Mouse (Mus musculus): Measurements from ENCODE around the gene Orc3.
A peak's percentile ranks its signal among the peaks of the same experiment; 100 is the strongest.

Orc3 gene

GRCm38 (mm10) chr4:34614630-34615094 is at the start of gene Orc3, which contains the start of gene Rars2:
Gene Orc3 (minus strand): TSS chr4:34614944.
Gene Rars2 (plus strand): TSS chr4:34614957.
- DNase-seq (ENCODE audit: low spot score) = peak; percentile 89

GRCm38 (mm10) chr4:34661927-34662326 is 47.2 kb upstream of the Orc3 start:
- no peak for DNase-seq (ENCODE audit: low spot score)

DNA sequence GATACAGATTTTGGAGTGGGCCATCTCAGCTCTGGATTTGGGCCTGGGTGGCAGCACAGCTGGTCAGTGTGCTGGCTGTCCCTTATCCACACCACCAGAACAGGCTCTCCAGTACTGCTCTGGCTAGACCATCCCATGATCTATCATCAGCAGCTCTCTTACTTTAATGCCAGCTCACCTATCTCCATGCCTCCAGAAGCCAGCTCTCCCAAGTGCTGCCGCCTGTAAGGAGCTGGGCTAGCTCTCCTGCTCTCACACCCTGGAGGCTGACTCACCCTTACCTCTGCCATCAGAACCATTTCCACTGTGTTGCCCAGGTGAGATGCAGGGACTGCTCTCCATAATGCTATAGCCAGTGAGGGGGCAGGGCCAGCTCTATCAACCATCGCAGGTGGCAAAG is 46.8 kb upstream of the Orc3 start:
- DNase-seq (ENCODE audit: low spot score) = no peak

GRCm38 (mm10) chr4:34659012-34659411 is 44.3 kb upstream of the Orc3 start:
- no peak for DNase-seq (ENCODE audit: low spot score)

DNA sequence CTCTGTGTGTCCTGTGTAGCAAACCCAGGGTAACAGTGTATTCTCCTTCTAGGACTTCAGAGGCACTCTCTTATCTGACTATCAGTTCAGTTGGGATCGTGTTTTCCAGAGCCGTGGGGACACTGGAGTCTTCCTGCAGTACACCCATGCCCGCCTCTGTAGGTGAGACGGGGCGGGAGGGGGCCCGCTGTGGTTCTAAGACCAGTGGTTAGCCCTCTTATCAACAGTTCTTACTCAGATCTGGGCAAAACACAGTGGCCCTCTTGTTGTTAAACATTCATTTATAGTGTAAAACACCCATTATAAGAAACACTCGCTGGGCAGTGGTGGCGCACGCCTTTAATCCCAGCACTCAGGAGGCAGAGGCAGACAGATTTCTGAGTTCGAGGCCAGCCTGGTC is 41.4 kb upstream of the Orc3 start:
- no peak for DNase-seq (ENCODE audit: low spot score)

DNA sequence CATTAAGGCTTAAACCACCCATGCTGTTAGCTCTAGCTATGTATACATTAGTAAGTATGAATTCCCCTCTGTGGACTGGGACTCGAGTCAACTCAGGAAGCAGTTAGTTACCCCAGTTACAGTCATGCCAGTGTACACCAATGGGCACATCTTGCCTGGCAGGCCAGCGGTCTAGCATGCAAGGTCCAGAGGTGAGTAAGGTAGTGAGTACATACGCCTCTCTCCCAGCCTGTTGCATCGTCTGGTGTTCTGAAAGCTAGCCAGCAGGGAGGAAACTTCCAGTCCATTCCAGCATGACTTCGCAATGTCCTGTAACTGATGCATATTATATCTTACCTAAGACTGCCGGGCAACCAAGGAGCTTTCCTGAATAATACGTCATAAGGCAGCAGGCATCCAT is 38.4 kb upstream of the Orc3 start:
- DNase-seq (ENCODE audit: low spot score) = no peak

GRCm38 (mm10) chr4:34644779-34645178 is 30.0 kb upstream of the Orc3 start:
- no peak for DNase-seq (ENCODE audit: low spot score)

DNA sequence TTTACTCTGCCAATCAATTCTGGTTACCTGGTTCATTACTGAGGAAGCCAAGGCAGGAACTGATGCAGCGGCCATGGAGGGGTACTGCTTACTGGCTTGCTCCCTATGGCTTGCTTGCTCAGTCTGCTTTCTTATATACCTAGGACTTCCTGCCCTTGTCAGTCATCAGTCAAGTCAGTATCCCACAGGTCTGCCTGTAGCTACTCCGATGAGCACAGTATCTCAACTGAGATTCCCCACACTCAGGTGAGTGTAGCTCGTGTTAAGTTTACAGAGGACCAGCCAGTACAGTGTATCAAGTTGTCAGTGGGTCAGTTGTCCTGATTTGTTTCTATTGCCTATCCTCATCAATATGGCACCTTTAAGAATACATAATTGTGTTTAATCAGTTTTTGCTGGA is 26.0 kb upstream of the Orc3 start:
- no peak for DNase-seq (ENCODE audit: low spot score)

- no peak for DNase-seq (ENCODE audit: low spot score)
These were observed 25.1 kb upstream of the Orc3 start for GRCm38 (mm10) chr4:34639745-34640364.

DNA sequence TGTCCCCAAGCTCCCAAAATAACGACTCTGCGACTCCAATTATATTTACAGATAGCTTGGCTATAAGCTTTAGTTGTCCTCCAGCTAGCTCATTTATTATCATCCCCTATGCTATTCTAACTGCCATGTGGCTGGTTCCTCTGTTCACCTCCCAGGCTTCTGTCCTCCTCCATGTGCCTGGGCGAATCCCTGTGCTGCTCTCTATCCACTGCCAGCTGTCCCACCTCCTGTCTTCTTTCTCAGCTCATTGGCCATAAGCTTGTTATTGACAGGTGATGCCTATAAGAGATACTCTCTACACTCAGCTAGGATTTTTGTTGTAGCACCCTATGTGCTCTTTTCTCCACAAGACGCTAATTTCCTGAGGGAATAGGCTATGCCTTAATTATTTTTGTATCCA is 23.1 kb upstream of the Orc3 start:
- DNase-seq (ENCODE audit: low spot score) = no peak

GRCm38 (mm10) chr4:34637386-34637785 is 22.6 kb upstream of the Orc3 start:
- DNase-seq (ENCODE audit: low spot score) = no peak

DNA sequence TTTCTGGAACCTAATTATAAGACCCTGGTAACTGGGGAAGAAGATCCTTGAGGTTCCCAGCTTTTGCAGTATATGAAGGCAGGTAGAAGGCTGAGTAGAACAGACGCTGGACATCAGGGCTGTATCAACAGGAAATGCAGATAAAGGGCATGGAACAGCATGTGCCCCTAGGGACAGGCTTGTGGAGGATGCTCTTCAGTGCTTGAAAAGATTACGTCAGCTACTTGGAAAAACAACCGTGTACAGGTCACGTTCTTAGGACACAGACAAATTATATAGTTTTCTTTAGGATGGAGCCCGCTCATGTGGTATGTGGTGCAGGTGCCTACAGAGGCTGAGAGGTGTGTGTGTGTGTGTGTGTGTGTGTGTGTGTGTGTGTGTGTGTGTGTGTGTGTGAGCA is 21.3 kb upstream of the Orc3 start:
- no peak for DNase-seq (ENCODE audit: low spot score)

- no peak for DNase-seq (ENCODE audit: low spot score)
These were observed 19.4 kb upstream of the Orc3 start for GRCm38 (mm10) chr4:34634129-34634528.

DNA sequence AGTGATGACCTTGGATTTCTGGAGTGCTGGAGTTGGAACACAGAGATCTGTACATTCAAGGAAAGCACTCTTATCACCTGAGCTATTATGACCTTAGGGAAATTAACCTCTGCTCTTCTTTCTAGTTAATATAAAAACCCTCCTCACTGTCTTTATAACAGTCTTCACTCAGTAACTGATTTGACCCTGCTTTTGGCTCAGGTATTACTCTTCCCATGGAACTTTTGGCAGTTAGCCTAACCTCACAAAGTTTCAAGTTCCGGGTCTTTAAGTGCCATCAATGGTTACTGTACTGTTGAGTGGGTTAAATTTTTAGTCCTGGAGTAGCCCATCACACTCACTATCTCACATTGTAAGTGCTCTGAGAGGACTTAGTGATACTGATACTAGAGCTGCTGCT is 15.2 kb upstream of the Orc3 start:
- DNase-seq (ENCODE audit: low spot score) = no peak

GRCm38 (mm10) chr4:34626401-34626800 is 11.7 kb upstream of the Orc3 start:
- DNase-seq (ENCODE audit: low spot score) = peak; percentile 48

DNA sequence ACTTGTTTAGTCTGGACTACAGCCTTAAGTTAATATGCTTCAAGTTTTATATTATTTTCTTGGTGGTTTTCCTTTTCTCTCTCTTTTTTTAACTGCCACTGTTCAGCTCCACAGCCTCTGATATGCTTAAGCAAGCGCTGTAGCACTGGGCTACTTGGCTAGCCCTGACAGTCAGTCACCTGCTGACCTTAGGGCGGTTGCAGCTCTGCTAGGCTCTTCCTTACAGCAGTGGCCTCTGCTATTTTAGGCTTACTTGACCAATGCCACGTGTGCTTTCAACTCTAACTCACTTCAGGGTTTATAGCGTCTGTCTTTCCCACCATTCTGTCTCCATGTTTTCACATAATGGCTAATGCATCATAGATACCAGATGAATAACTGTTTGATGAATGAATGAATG is 10.8 kb upstream of the Orc3 start:
- DNase-seq (ENCODE audit: low spot score) = peak; percentile 44

GRCm38 (mm10) chr4:34616146-34616545 is 1.4 kb upstream of the Orc3 start:
- DNase-seq (ENCODE audit: low spot score) = no peak

- peak; percentile 36 for DNase-seq (ENCODE audit: low spot score)
These were observed 559 bp upstream of the Orc3 start for GRCm38 (mm10) chr4:34615303-34615702.

- DNase-seq (ENCODE audit: low spot score) = peak; percentile 34
These were observed 1.1 kb downstream of the Orc3 start for GRCm38 (mm10) chr4:34613571-34614145.

DNA sequence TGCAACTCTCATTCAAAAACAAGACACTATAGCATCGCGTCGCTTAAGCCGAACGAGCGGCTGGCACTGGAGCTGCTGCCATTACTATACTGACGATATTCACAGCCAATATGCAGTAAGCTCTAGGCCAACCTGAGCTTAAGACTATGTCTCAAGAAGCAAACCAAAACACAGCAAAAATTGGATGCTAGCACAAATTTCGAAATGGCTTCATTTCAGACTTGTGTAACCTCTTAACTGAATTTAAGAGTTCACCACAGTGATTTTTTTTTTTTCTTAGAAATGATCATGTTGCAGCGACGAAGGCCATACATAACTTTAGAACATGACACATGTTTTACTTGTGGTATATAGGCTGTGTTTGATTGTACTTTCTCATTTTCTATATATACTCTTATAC is 8.1 kb downstream of the Orc3 start:
- peak; percentile 74 for DNase-seq (ENCODE audit: low spot score)

GRCm38 (mm10) chr4:34603123-34603522 is 11.6 kb downstream of the Orc3 start:
- no peak for DNase-seq (ENCODE audit: low spot score)

- DNase-seq (ENCODE audit: low spot score) = no peak
These were observed 29.7 kb downstream of the Orc3 start for GRCm38 (mm10) chr4:34584871-34585607.

DNA sequence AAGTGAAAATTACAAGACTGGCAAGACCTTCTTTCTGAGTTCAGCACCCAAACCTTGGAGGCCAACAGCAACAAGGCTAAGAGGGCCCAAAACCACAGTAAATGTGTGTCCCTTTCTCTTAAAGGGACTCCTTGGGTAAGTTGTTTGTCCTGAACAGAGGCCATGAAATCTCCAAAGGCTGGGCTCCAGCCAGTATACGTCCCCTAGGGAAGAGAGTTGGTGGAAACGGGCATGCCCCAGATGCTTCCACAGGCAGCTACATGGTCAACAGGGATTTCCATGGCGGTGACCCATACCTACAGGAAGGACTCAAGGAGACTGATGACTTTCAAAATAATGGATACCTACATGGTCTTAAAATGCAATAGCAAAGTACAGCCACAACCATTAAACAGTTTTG is 31.3 kb downstream of the Orc3 start:
- DNase-seq (ENCODE audit: low spot score) = peak; percentile 47
